Mouse (Mus musculus): ENCODE results near the gene St6galnac6.

DNA sequence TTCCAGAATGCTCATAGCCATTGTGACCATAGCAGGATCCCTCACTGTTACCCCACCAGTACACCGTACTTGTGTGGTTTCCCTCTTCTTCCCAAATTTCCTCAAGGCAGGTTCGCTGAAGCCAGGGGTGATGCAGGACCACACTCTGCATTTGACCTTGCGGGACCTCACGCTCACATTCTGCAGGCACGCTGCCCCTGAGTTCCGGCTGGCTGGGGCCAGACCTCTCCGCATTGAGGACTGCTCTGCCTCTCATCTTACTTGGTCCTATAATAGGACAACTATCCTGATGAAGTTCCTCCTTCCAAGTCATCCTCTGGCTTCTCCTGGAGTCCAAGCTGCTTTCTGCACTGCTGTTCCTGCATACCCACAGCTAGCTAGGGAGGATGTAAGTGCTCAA is 37.1 kb downstream of the St6galnac6 start:
- TF ChIP-seq CTCF (IDR thresholded peaks at IDR 0.05; ENCODE audit: control insufficient read depth, insufficient read depth, insufficient replicate concordance, low read depth, low read length) (no peak), POLR2A (IDR thresholded peaks at IDR 0.05; ENCODE audit: control insufficient read depth, low read depth, low read length) (no peak)

Measured in testis, adult 2 months (tissue).